Mouse (Mus musculus) hindbrain, embryonic 13.5 days (tissue): ENCODE measurements at regions not wholly inside any gene's neighbourhood (a gene's known extent, or its start where the extent isn't known, plus 50 kb on each side); places are given as distances from the start of the nearest gene placed in this dataset.

Experiments
- ATAC-seq: fragments of 200-750 bp; cut with Nextera tagmentation; 2 replicates; pipeline ENCODE4 v1.8.0; 2017; ENCODE audit warnings: moderate TSS enrichment; ENCODE audit not compliant: low FRiP score
- H3K27ac ChIP-seq: fragments of 300-500 bp; sonication (generic); 2 replicates; pipeline ENCODE4 v1.5.1; 2015; ENCODE audit warnings: inconsistent platforms, mild to moderate bottlenecking, moderate library complexity
- H3K27me3 ChIP-seq: fragments of 300-500 bp; sonication (generic); 2 replicates; pipeline ENCODE4 v1.6.1; 2015; ENCODE audit warnings: mild to moderate bottlenecking, inconsistent platforms
- H3K36me3 ChIP-seq: fragments of 300-500 bp; sonication (generic); 2 replicates; pipeline ENCODE4 v1.6.1; 2015; ENCODE audit warnings: mild to moderate bottlenecking, inconsistent platforms
- H3K4me1 ChIP-seq: fragments of 300-500 bp; sonication (generic); replicated peaks from 2 replicates; pipeline ENCODE4 v1.6.1; 2015; ENCODE audit warnings: inconsistent platforms
- H3K4me2 ChIP-seq: fragments of 300-500 bp; sonication (generic); 2 replicates; pipeline ENCODE4 v1.6.1; 2015; ENCODE audit warnings: inconsistent platforms, mild to moderate bottlenecking, moderate library complexity
- H3K4me3 ChIP-seq: fragments of 300-500 bp; sonication (generic); 2 replicates; pipeline ENCODE4 v1.5.1; 2015; ENCODE audit warnings: mild to moderate bottlenecking, inconsistent platforms
- H3K9ac ChIP-seq: fragments of 300-500 bp; sonication (generic); 2 replicates; pipeline ENCODE4 v1.6.1; 2015; ENCODE audit warnings: mild to moderate bottlenecking, inconsistent platforms
- H3K9me3 ChIP-seq: fragments of 300-500 bp; sonication (generic); 2 replicates; pipeline ENCODE4 v1.6.1; 2016; ENCODE audit warnings: inconsistent platforms
- WGBS: fragments of 180-500 bp; shearing (Covaris S2); methylation state at CpG from one replicate; pipeline ENCODE4 v1.1.7; 2015; 5-methylcytosine and 5-hydroxymethylcytosine counted together

DNA sequence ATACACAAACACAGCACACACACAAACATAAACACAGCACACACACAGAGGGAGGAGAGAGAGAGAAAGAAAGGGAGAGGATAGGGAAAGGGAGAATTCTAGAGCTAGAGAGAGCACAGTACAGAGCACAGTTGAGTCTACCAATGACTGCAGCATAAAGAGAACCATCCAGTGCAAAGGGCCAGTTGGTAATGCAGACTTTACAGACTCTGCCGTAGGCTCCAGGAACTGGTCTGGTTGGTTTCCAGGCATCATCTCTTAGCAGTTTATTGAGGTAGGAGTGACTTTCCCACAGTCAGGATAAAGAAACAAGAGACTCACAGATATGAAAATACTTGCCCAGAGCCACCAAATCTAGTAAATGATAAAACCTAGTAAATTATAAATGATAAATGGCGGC is 208.5 kb downstream of the Tgfb2 start:
- Histone ChIP-seq H3K9ac (no peak overlapping the region), H3K27ac (no peak overlapping the region), H3K36me3 (no peaks in the 10 kb centered on the region), H3K9me3 (no peaks in the 10 kb centered on the region), H3K27me3 (no peaks in the 10 kb centered on the region), H3K4me1 (no peaks in the 10 kb centered on the region), H3K4me2 (no peak overlapping the region), H3K4me3 (no peak overlapping the region)
- no peak for ATAC-seq
- 92% methylated on average over 2 of the region's 2 CpGs for whole genome bisulfite sequencing

- Histone ChIP-seq H3K4me1 (no peaks in the 10 kb centered on the region), H3K9ac (no peak overlapping the region), H3K9me3 (no peaks in the 10 kb centered on the region), H3K27ac (no peak overlapping the region), H3K4me3 (no peak overlapping the region), H3K27me3 (no peaks in the 10 kb centered on the region), H3K4me2 (no peak overlapping the region), H3K36me3 (no peaks in the 10 kb centered on the region)
- 91% methylated on average over 5 of the region's 5 CpGs for WGBS
- no peak for ATAC-seq
Observed at GRCm38 (mm10) chr1:186494411-186494783, 211.4 kb downstream of the Tgfb2 start.

DNA sequence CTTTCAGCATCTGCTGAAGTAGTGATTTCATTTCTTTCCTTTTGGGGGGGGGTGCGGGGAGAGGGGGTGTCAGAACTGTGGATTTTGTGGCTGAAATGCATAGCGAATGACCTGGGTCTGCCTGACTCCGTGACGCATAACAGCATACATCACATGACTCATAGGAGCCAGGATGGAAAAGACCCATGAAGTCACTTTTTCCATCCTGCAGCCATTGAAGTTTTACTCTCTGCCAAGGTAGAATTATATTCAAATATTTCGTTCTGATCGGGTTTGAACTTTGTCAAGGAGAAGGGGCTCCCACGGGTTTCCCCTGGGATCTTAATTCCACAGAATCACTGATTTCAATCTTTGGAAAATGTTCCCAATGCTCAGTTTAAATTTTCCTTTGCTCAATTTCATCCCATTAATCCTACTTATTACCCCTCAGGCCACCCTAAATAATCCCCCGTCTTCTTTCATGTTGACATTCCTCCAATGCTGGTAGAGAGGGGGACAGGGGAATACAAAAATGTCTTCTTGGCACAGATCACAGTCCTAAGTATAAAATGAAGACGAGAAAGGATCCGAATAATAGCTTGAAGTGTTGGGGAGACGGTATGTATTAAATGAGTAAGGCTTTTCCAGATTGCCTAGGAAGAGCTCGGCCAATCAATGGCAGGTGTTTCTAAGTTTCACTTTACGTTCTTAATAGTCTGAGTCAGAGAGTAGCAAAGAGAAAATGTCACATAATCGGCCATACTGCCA is 212.0 kb downstream of the Tgfb2 start:
- ATAC-seq, result no peak
- WGBS, result 90% methylated on average over 14 of the region's 14 CpGs

DNA sequence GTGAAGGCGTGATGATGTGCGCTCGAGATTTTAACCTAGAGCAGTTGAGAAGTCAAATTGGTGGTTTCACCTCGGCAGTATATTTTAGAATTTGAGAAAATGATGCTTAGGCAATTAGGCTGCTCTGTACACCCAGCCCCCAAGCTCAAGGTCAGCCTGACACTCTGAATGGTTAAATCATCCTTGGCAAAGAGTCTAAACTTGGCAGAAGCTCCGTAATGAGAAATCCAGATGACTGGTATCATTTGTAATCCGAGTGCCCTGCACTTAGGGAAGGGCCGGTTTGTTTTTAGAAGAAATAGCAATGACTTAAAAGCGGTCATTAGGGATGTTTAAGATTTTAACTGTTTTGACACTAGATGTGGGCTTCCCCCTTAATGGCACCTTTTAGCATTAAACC is 223.6 kb downstream of the Tgfb2 start:
- H3K27me3 ChIP-seq, result no peaks in the 10 kb centered on the region
- no peak overlapping the region for H3K9ac ChIP-seq
- no peak overlapping the region for H3K4me3 ChIP-seq
- 78% methylated on average over 8 of the region's 8 CpGs for WGBS
- H3K27ac ChIP-seq, result no peak overlapping the region
- no peak for ATAC-seq
- H3K4me2 ChIP-seq, result no peak overlapping the region
- H3K36me3 ChIP-seq, result no peaks in the 10 kb centered on the region
- H3K9me3 ChIP-seq, result no peaks in the 10 kb centered on the region
- no peaks in the 10 kb centered on the region for H3K4me1 ChIP-seq

More for the DNA sequence above, 212.0 kb downstream of the Tgfb2 start:
- H3K36me3 ChIP-seq, result no peaks in the 10 kb centered on the region
- H3K27me3 ChIP-seq, result no peaks in the 10 kb centered on the region
- H3K27ac ChIP-seq, result no peak overlapping the region
- H3K9me3 ChIP-seq, result no peaks in the 10 kb centered on the region
- H3K4me3 ChIP-seq, result no peak overlapping the region
- H3K4me2 ChIP-seq, result no peak overlapping the region
- no peaks in the 10 kb centered on the region for H3K4me1 ChIP-seq
- no peak overlapping the region for H3K9ac ChIP-seq

DNA sequence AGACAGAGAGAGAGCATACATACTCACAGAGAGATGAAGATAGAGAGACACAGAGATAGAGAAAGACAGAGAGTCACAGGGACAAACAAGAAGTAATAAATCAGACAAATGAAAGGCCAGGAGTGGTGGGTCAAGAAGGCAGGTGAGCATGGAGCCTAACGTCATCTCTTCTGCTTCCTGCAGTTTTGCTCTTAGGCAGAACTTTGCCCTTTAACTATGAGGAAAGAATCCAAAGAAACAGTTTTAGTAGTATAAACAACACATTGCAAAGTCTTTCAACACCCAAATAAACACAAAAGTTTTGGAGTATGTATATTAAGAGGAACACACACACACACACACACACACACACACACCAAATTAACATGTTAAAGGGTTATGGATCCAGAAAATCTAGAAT is 225.8 kb downstream of the Tgfb2 start:
- H3K4me2 ChIP-seq, result no peak overlapping the region
- no peak for ATAC-seq
- H3K4me3 ChIP-seq, result no peak overlapping the region

DNA sequence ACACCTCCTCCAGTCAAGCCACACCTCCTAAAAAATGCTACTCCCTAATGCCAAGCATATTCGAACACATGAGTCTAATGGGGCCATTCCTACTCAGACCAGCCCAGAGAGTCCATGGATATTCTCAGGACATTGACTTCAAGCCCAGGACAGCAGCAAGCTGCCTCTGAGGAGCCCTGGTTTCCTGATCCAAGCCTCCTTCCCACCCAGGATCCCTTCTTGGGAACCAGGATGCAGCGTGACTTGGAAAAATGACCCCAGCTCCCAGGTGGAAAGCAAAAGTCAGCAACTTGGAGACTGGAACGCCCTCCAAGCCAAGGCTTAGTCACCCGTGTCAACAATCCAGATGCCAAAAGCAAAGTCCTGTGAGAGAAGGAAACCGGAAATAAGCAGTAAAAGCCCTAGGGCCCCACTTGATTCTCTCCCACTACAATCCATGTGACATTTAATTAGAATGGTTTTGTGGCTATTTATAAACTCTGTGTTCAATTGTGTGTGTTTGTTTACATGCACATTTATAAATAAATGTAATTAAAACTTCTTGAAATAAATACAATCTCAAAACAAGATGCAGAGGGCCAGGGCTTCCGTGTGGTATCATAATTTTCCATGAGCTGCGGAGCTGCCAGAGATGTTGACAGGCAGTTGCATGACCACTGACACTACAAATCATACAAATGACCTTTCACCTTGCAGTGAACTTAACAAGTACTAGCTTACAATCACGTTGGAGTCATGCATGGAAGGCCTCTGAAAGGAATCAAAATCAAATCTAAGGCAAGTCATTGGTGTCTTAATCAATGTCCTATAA is 227.2 kb downstream of the Tgfb2 start:
- WGBS, result 75% methylated on average over 8 of the region's 8 CpGs
- Histone ChIP-seq H3K36me3 (no peaks in the 10 kb centered on the region), H3K4me2 (no peak overlapping the region), H3K4me1 (peaks cover 6% of the 10 kb centered on the region; the same call in 1 of the 2 replicates), H3K4me3 (no peak overlapping the region), H3K27me3 (no peaks in the 10 kb centered on the region), H3K9me3 (no peaks in the 10 kb centered on the region), H3K9ac (no peak overlapping the region), H3K27ac (no peak overlapping the region)
- ATAC-seq, result no peak

More for the DNA sequence above, 225.8 kb downstream of the Tgfb2 start:
- Histone ChIP-seq H3K9me3 (no peaks in the 10 kb centered on the region), H3K9ac (no peak overlapping the region), H3K36me3 (no peaks in the 10 kb centered on the region), H3K4me1 (no peaks in the 10 kb centered on the region), H3K27ac (no peak overlapping the region), H3K27me3 (no peaks in the 10 kb centered on the region)
- 63% methylated on average over 1 of the region's 1 CpGs for WGBS

- no peak overlapping the region for H3K9ac ChIP-seq
- 23% methylated on average over 2 of the region's 2 CpGs for WGBS
- no peaks in the 10 kb centered on the region for H3K27me3 ChIP-seq
- H3K9me3 ChIP-seq, result no peaks in the 10 kb centered on the region
- H3K4me3 ChIP-seq, result no peak overlapping the region
- peak; percentile 74; the same call in 1 of the 2 replicates for ATAC-seq
- H3K36me3 ChIP-seq, result no peaks in the 10 kb centered on the region
- no peak overlapping the region for H3K4me2 ChIP-seq
- 0 out of 2 replicates have a peak overlapping the region, but pooled peaks have one; percentile 13 for H3K27ac ChIP-seq
- peaks cover 6% of the 10 kb centered on the region; the same call in 1 of the 2 replicates for H3K4me1 ChIP-seq
Observed at GRCm38 (mm10) chr1:186474844-186475243, 230.9 kb downstream of the Tgfb2 start.

DNA sequence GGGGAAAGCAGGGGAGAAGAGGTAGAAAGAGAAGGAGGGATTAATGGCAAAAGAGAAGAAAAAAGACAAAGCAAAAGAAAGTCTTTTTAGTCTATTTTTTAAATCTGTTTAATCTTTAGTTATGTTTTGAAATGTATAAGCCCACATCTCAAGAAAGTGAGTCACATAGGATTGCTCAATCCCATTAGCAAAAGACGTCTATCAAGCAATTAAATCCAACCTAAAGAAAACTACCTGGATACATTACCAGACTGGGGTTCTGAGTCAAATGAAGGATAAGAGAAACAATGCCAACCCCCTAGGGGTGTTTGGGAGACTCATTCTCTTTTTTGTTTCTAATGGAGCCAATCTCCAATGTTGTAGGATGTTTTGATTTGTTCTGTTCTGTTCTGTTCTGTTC is 231.4 kb downstream of the Tgfb2 start:
- Histone ChIP-seq H3K4me1 (peaks cover 6% of the 10 kb centered on the region; the same call in 1 of the 2 replicates), H3K27ac (0 out of 2 replicates have a peak overlapping the region, but pooled peaks have one; percentile 13), H3K36me3 (no peaks in the 10 kb centered on the region), H3K9me3 (no peaks in the 10 kb centered on the region), H3K27me3 (no peaks in the 10 kb centered on the region), H3K9ac (no peak overlapping the region), H3K4me3 (no peak overlapping the region), H3K4me2 (no peak overlapping the region)
- 55% methylated on average over 1 of the region's 1 CpGs for WGBS
- no peak for ATAC-seq

GRCm38 (mm10) chr1:186472955-186473354 is 232.8 kb downstream of the Tgfb2 start:
- Histone ChIP-seq H3K36me3 (no peaks in the 10 kb centered on the region), H3K9me3 (no peaks in the 10 kb centered on the region), H3K27ac (no peak overlapping the region), H3K27me3 (no peaks in the 10 kb centered on the region), H3K4me3 (no peak overlapping the region), H3K9ac (no peak overlapping the region), H3K4me2 (no peak overlapping the region), H3K4me1 (peaks cover 6% of the 10 kb centered on the region; the same call in 1 of the 2 replicates)
- no peak for ATAC-seq
- 96% methylated on average over 10 of the region's 10 CpGs for WGBS

DNA sequence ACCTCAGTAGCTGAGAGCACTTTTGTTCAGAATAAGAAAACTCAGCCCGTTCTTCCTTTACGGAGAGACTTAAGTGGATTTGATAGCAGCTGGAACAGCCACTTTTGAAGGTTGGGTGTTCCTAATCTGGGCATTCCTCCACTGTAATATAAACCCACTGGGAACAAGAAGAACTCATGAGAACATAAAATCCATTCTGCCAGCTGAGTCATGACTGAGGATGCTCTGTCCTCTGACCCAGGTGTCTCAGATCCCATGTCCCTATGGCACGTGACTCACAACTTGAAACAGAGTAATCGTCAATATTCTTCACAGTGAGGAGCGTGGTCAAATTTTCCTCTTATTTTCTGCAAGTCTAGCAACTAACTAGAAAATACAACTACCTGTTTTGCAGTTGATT is 240.3 kb downstream of the Tgfb2 start:
- no peaks in the 10 kb centered on the region for H3K27me3 ChIP-seq
- no peak overlapping the region for H3K9ac ChIP-seq
- H3K9me3 ChIP-seq, result no peaks in the 10 kb centered on the region
- H3K4me3 ChIP-seq, result no peak overlapping the region
- 94% methylated on average over 5 of the region's 5 CpGs for WGBS
- H3K4me2 ChIP-seq, result no peak overlapping the region
- H3K4me1 ChIP-seq, result no peaks in the 10 kb centered on the region
- no peak overlapping the region for H3K27ac ChIP-seq
- no peaks in the 10 kb centered on the region for H3K36me3 ChIP-seq
- no peak for ATAC-seq

GRCm38 (mm10) chr1:186460742-186461141 is 245.0 kb downstream of the Tgfb2 start:
- Histone ChIP-seq H3K27ac (no peak overlapping the region), H3K4me3 (no peak overlapping the region), H3K27me3 (no peaks in the 10 kb centered on the region), H3K9me3 (no peaks in the 10 kb centered on the region), H3K9ac (no peak overlapping the region), H3K4me1 (no peaks in the 10 kb centered on the region), H3K4me2 (no peak overlapping the region), H3K36me3 (no peaks in the 10 kb centered on the region)
- 88% methylated on average over 10 of the region's 10 CpGs for WGBS
- ATAC-seq, result no peak

- 26% methylated on average over 2 of the region's 2 CpGs for WGBS
- Histone ChIP-seq H3K27me3 (no peaks in the 10 kb centered on the region), H3K4me1 (no peaks in the 10 kb centered on the region), H3K4me3 (no peak overlapping the region), H3K27ac (no peak overlapping the region), H3K36me3 (no peaks in the 10 kb centered on the region), H3K4me2 (no peak overlapping the region), H3K9ac (no peak overlapping the region), H3K9me3 (no peaks in the 10 kb centered on the region)
- no peak for ATAC-seq
Observed at GRCm38 (mm10) chr1:186458099-186458637, 247.6 kb downstream of the Tgfb2 start.
